Mouse (Mus musculus) kidney, embryonic 16.5 days (tissue): ENCODE data around the gene Naa25. TPM values are rescaled to one million over a fixed set of nuclear protein-coding genes. Genes with fewer than 3 reads are reported as not detected.
A peak's percentile ranks its signal among the peaks of the same experiment; 100 is the strongest.

ENCODE experiments used
- ATAC-seq: fragments of 200-750 bp; cut with Nextera tagmentation; 2 replicates; pipeline ENCODE4 v1.8.0; 2017; ENCODE audit warnings: moderate TSS enrichment; ENCODE audit not compliant: low FRiP score, low TSS enrichment
- H3K27ac ChIP-seq: fragments of 300-500 bp; sonication (generic); 2 replicates; pipeline ENCODE4 v1.5.1; 2014; ENCODE audit warnings: low read length
- H3K27me3 ChIP-seq: fragments of 300-500 bp; sonication (generic); 2 replicates; pipeline ENCODE4 v1.6.1; 2014; ENCODE audit warnings: low read length, control low read depth, mixed read lengths; ENCODE audit not compliant: insufficient read depth
- H3K36me3 ChIP-seq: fragments of 300-500 bp; sonication (generic); 2 replicates; pipeline ENCODE4 v1.6.1; 2014; ENCODE audit warnings: low read length, control low read depth, mixed read lengths; ENCODE audit not compliant: insufficient read depth
- H3K4me1 ChIP-seq: fragments of 300-500 bp; sonication (generic); 2 replicates; pipeline ENCODE4 v1.6.1; 2014; ENCODE audit warnings: low read length, control low read depth, mixed read lengths; ENCODE audit not compliant: insufficient read depth
- H3K4me2 ChIP-seq: fragments of 300-500 bp; sonication (generic); replicated peaks from 2 replicates; pipeline ENCODE4 v1.6.1; 2014; ENCODE audit warnings: low read depth, low read length
- H3K4me3 ChIP-seq: fragments of 300-500 bp; sonication (generic); 2 replicates; pipeline ENCODE4 v1.5.1; 2014; ENCODE audit warnings: mild to moderate bottlenecking, low read length
- H3K9ac ChIP-seq: fragments of 300-500 bp; sonication (generic); replicated peaks from 2 replicates; pipeline ENCODE4 v1.6.1; 2014; ENCODE audit warnings: low read length
- H3K9me3 ChIP-seq: fragments of 300-500 bp; sonication (generic); 2 replicates; pipeline ENCODE4 v1.6.1; 2016; ENCODE audit warnings: low read length, control low read depth
- WGBS: fragments of 180-500 bp; shearing (Covaris S2); extraction: QIAGEN DNeasy Blood & Tissue Kit; methylation state at CpG from one replicate; pipeline ENCODE4 v1.1.7; 2014; 5-methylcytosine and 5-hydroxymethylcytosine counted together
- polyA plus RNA-seq: library from polyadenylated mRNA; unstranded; fragments of >200 nt; fragmentation: Nextera tagmentation; extraction: Ambion mirVana; gene quantifications from 2 replicates; pipeline ENCODE4 v1.2.1, GENCODE M21; 2015

Gene Naa25
- polyA plus RNA-seq, 1 experiment from 2014 or later, result 47.5 TPM

DNA sequence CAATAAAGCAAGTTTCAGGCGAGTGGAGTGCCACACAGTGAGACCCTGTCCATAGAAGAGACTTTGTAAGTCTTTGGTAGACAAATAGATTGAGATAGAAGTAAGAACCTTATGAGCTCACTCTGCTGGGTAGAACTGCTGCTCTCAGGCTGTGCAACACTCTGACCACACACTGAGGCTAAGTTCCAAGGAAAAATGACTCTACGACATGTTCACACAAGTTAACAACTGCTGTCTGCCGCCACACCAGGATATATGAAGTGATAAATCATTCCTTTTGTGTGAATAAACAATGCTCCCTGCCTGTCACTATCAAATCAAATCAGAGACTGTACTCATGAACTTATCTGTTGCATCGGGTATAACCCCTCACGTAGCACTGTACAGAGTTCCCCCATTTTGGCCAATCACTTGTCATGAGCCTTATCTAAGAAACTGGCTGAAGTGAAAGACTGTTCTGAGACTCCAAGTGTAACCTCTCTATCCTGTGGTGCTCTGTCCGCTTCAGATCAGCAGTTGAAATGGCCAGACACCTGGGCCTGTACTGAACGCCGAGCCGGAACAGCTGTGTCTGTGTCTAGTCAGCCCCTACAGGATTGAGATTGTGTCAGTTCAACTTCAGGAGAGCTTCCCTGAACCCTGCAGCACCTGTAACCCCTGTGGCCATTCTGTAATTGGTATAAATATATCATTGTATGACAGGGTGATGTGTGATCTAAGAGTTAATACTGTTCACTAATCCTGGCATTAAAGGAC lies 58.0 kb downstream of the Naa25 start:
- no peak overlapping the region for H3K9ac ChIP-seq
- H3K4me1 ChIP-seq, result peaks cover 26% of the 10 kb centered on the region
- no peak for ATAC-seq
- no peak overlapping the region for H3K27ac ChIP-seq
- no peaks in the 10 kb centered on the region for H3K27me3 ChIP-seq
- no peaks in the 10 kb centered on the region for H3K36me3 ChIP-seq
- H3K9me3 ChIP-seq, result no peaks in the 10 kb centered on the region
- WGBS, result 56% methylated on average over 9 of the region's 9 CpGs
- no peak overlapping the region for H3K4me2 ChIP-seq
- no peak overlapping the region for H3K4me3 ChIP-seq

DNA sequence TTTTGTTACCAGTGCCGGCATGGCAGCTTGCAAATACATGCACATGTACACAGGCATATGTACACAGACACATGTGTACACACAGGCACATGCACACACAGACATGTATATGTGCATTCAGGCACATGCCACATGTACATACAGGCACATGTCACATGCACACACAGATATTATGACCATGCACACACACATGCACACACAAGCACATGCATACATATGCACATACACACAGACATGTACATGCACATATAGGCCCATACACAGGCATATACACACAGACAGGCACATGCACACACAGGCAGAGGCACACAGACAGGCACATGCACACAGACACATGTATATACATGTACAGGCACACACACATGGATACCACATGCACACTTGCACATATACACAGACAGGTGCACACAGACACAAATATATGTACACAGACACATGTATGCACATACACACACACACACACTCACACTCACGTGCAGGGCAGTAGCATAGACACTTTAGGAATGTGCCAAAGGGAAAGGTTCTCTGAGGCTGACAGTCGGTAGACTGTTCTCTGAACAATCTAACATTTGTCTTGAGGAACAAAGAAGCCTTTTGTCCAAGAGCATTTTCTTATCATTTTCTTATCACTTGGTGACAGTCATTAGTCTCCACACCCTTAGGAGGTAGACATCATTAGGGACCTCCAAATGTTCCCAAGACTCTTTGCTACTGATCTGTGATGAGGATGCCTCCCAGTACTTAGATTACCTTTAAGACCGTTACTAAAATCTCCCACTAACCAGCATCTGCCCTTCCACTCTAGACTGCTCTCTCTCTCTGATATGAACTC lies 63.8 kb downstream of the Naa25 start:
- Histone ChIP-seq H3K27ac (no peak overlapping the region), H3K4me1 (0 out of 2 replicates have a peak, but pooled peaks cover 6% of the 10 kb centered on the region), H3K9ac (no peak overlapping the region), H3K27me3 (no peaks in the 10 kb centered on the region), H3K36me3 (no peaks in the 10 kb centered on the region), H3K9me3 (no peaks in the 10 kb centered on the region), H3K4me3 (no peak overlapping the region), H3K4me2 (no peak overlapping the region)
- 64% methylated on average over 4 of the region's 4 CpGs for WGBS
- ATAC-seq, result no peak

DNA sequence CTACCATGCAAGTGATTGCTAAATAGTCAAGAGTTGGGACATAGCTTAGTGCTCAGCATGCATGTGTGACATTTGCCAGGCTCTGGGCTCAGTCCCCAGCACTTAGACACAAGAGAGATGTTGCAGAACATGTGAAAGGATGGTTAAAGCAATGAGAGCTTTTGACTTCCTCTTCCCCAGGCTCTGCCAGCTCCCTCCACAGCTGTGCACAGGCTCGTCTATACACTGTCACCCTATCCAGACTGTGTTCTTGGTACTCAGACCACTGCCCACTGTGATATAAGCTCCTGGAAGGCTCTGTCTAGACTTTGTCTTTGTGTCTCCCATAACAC lies 64.4 kb downstream of the Naa25 start:
- Histone ChIP-seq H3K36me3 (no peaks in the 10 kb centered on the region), H3K4me1 (0 out of 2 replicates have a peak, but pooled peaks cover 6% of the 10 kb centered on the region), H3K9me3 (no peaks in the 10 kb centered on the region), H3K9ac (no peak overlapping the region), H3K4me2 (no peak overlapping the region), H3K4me3 (no peak overlapping the region), H3K27ac (no peak overlapping the region), H3K27me3 (no peaks in the 10 kb centered on the region)
- WGBS, result 16% methylated on average over 1 of the region's 1 CpGs
- ATAC-seq, result no peak

DNA sequence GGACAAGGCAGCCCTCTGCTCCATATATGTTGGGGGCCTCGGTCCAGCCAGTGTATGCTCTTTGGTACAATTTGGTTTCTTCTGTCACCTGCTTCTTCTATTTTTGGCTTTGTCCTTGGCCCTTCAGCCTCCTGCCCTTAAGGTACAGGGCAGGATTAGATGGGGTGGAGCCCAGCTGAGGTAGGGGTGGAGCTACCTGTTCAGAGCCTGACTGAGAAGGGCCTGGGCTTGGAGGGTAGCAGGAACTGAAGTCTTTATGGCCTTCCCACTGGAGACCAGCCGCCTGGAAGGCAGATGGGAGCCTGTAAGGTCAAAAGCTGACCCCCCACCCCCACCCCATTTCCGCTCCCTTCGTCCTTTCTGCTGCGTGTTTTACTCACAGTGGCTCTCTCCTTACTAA lies 65.2 kb downstream of the Naa25 start:
- peak; percentile 82 for ATAC-seq
- H3K27ac ChIP-seq, result peak overlapping the region; percentile 73
- H3K4me1 ChIP-seq, result 0 out of 2 replicates have a peak, but pooled peaks cover 6% of the 10 kb centered on the region
- H3K4me3 ChIP-seq, result no peak overlapping the region
- H3K27me3 ChIP-seq, result no peaks in the 10 kb centered on the region
- peak overlapping the region; percentile 12 for H3K9ac ChIP-seq
- WGBS, result 40% methylated on average over 5 of the region's 5 CpGs
- peak overlapping the region; percentile 5; the same call in 1 of the 2 replicates for H3K4me2 ChIP-seq
- no peaks in the 10 kb centered on the region for H3K36me3 ChIP-seq
- no peaks in the 10 kb centered on the region for H3K9me3 ChIP-seq

DNA sequence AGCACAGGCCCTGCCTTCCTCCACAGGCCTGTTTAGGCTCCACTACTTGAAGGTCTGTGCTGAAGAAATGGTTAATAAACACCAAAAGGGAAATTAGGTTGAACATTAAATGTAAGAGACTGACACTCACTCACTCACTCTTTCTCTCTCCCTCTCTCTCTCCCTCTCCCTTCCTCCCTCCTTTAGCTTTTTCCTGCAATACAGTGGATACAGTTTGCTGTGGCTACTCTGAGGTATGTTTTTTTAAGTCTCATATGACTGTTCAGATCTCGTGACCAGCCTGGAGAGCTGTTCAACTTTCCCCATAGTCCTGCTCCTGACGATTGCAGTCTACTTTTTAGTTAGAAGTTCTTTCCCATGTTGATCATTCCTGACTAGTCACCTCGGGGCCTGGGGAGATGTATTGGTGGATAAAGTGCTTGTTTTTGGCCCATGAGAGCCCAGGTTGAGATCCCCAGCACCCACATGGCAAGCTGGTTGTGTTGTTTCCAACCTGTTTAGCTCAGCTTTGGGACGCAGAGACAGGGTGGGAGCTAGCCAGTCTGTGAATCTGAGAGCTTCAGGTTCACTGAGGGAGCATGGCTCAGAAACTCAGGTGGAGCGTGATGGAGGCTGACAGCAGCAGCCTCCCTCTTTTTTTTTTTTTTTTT lies 66.0 kb downstream of the Naa25 start:
- Histone ChIP-seq H3K4me3 (peak overlapping the region; percentile 4; the same call in 1 of the 2 replicates), H3K27ac (peak overlapping the region; percentile 73), H3K36me3 (no peaks in the 10 kb centered on the region), H3K9ac (peak overlapping the region; percentile 12), H3K9me3 (no peaks in the 10 kb centered on the region), H3K27me3 (no peaks in the 10 kb centered on the region), H3K4me2 (peak overlapping the region; percentile 5), H3K4me1 (0 out of 2 replicates have a peak, but pooled peaks cover 6% of the 10 kb centered on the region)
- WGBS, result 52% methylated on average over 5 of the region's 5 CpGs
- peak; percentile 42; the same call in 1 of the 2 replicates for ATAC-seq

DNA sequence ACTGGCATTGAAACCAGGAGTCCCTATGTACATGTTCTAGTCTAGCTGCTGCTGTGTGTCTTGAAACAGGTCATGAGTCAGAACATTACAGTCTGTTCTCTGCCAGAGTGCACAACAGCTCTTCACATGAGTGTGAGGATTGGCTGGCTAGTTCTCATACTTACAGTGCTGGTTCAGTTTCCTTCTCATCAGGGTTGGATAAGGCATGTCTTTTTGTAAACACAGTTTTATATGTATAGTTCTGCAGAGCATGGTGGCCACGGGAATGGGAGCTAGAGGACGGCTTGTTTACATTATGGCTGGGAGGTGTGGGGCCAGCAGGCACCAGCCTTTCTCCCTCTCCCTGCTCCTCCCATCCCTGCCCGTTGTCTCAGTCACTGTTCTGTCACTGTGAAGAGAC lies 71.8 kb downstream of the Naa25 start:
- Histone ChIP-seq H3K4me1 (no peaks in the 10 kb centered on the region), H3K27me3 (no peaks in the 10 kb centered on the region), H3K4me3 (no peak overlapping the region), H3K9ac (0 out of 2 replicates have a peak overlapping the region, but pooled peaks have one; percentile 35), H3K36me3 (no peaks in the 10 kb centered on the region), H3K27ac (no peak overlapping the region), H3K9me3 (no peaks in the 10 kb centered on the region), H3K4me2 (no peak overlapping the region)
- no peak; the same call in 1 of the 2 replicates for ATAC-seq
- 19% methylated on average over 3 of the region's 3 CpGs for WGBS

DNA sequence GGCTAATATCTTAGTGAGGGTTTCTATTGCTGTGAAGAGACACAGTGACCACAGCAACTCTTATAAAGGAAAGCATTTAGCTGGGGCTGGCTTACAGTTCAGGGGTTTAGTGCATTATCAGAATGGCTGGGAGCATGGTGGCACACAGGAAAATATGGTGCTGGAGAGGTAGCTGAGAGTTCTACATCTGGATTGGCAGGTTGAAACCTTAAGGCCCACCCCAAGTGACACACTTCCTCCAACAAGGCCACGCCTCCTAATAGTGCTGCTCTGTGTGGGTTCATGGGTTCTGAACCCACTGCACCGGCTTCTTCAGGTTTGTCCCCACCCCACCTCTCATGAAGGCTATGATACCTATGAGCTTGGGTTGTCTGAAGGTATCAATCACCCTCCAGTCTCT lies 74.7 kb downstream of the Naa25 start:
- no peaks in the 10 kb centered on the region for H3K9me3 ChIP-seq
- no peaks in the 10 kb centered on the region for H3K27me3 ChIP-seq
- 78% methylated on average over 2 of the region's 2 CpGs for WGBS
- H3K9ac ChIP-seq, result no peak overlapping the region
- no peaks in the 10 kb centered on the region for H3K4me1 ChIP-seq
- H3K36me3 ChIP-seq, result no peaks in the 10 kb centered on the region
- H3K4me3 ChIP-seq, result no peak overlapping the region
- H3K4me2 ChIP-seq, result no peak overlapping the region
- H3K27ac ChIP-seq, result no peak overlapping the region
- ATAC-seq, result no peak

DNA sequence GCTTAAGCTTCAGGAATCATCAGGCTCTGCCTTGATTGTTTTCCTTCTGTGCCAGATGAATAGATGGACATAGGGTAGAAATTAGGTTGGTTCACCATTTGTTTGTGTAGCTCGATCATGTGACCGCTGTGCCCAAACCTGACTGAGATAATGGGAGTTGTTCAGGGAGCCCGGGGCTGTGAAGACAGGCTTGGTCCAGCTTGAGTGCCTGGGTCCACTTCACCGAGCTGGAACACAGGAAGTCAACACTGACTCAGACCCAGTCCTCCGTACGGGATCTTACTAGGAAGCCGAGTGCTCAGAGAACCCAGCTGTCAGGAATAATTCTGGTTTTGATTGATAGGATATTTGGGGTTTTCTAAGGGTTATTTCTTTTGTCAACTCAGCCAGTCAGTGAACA lies 76.9 kb downstream of the Naa25 start:
- 52% methylated on average over 7 of the region's 7 CpGs for WGBS
- no peaks in the 10 kb centered on the region for H3K4me1 ChIP-seq
- H3K36me3 ChIP-seq, result no peaks in the 10 kb centered on the region
- no peaks in the 10 kb centered on the region for H3K27me3 ChIP-seq
- no peak overlapping the region for H3K4me2 ChIP-seq
- H3K27ac ChIP-seq, result no peak overlapping the region
- H3K9ac ChIP-seq, result no peak overlapping the region
- no peak overlapping the region for H3K4me3 ChIP-seq
- no peak for ATAC-seq
- no peaks in the 10 kb centered on the region for H3K9me3 ChIP-seq

DNA sequence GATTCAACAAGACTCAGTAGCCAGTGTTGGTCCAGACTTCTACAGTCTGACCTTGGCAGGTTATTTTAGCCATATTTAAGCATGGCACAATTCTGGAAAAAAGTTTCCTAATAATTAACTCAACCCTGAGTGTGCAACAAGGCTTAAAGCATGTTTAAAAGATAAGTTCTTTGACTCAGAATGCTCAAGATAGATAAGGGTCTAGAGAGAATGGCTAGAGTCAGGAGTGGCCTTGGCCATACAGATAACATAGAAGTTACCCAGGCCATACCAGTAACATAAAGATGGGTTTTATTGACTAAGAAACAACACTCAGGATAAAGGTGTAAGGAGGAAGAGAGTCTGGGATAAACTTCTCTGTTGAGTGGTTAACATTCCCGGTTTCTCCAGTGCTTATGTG lies 78.3 kb downstream of the Naa25 start:
- no peaks in the 10 kb centered on the region for H3K9me3 ChIP-seq
- H3K4me1 ChIP-seq, result no peaks in the 10 kb centered on the region
- H3K27me3 ChIP-seq, result no peaks in the 10 kb centered on the region
- H3K9ac ChIP-seq, result no peak overlapping the region
- no peak overlapping the region for H3K27ac ChIP-seq
- H3K4me2 ChIP-seq, result no peak overlapping the region
- no peak overlapping the region for H3K4me3 ChIP-seq
- 83% methylated on average over 1 of the region's 1 CpGs for whole genome bisulfite sequencing
- ATAC-seq, result no peak
- no peaks in the 10 kb centered on the region for H3K36me3 ChIP-seq
